Mouse (Mus musculus): ENCODE measurements around the gene Pkp4. TPM values are rescaled to one million over a fixed set of nuclear protein-coding genes. Genes with fewer than 3 reads are reported as not detected.

The Pkp4 gene
- polyA plus RNA-seq, 1 experiment: 21.9 TPM

GRCm38 (mm10) chr2:59161021-59161440 is 381 bp downstream of the Pkp4 start:
- no peak for DNase-seq (ENCODE audit: low read depth in 1 of 2, low spot score in 2 of 2)
- no peaks in the 10 kb centered on the region for H3K36me3 ChIP-seq (ENCODE audit: control insufficient read depth, insufficient read depth, low read length)
- H3K27ac ChIP-seq (ENCODE audit: insufficient read depth, low read length): no peak overlapping the region
- no peak for TF ChIP-seq POLR2A (IDR thresholded peaks at IDR 0.05; ENCODE audit: low read depth, low read length)
- WGBS: under 1% methylated on average over 55 of the region's 58 CpGs
- peaks cover 8% of the 10 kb centered on the region for H3K4me1 ChIP-seq (ENCODE audit: control insufficient read depth, insufficient read depth, insufficient read length)
- peaks cover 9% of the 10 kb centered on the region; the same call in 1 of the 2 replicates for H3K27me3 ChIP-seq (ENCODE audit: control insufficient read depth, insufficient read depth, low read length)
- H3K4me3 ChIP-seq (ENCODE audit: extremely low read depth, insufficient read depth, insufficient read length): peak overlapping the region; percentile 79

GRCm38 (mm10) chr2:59161441-59162284 is 1.0 kb downstream of the Pkp4 start:
- H3K27ac ChIP-seq (ENCODE audit: insufficient read depth, low read length): no peak overlapping the region

GRCm38 (mm10) chr2:59162285-59162600 is 1.6 kb downstream of the Pkp4 start:
- H3K27ac ChIP-seq (ENCODE audit: insufficient read depth, low read length): no peak overlapping the region
- TF ChIP-seq POLR2A (IDR thresholded peaks at IDR 0.05; ENCODE audit: low read depth, low read length): no peak
- DNase-seq (ENCODE audit: low read depth in 1 of 2, low spot score in 2 of 2): no peak
- no peak overlapping the region for H3K4me3 ChIP-seq (ENCODE audit: extremely low read depth, insufficient read depth, insufficient read length)
- no peaks in the 10 kb centered on the region for H3K36me3 ChIP-seq (ENCODE audit: control insufficient read depth, insufficient read depth, low read length)
- peaks cover 9% of the 10 kb centered on the region; the same call in 1 of the 2 replicates for H3K27me3 ChIP-seq (ENCODE audit: control insufficient read depth, insufficient read depth, low read length)
- 71% methylated on average over 8 of the region's 8 CpGs for WGBS
- peaks cover 8% of the 10 kb centered on the region for H3K4me1 ChIP-seq (ENCODE audit: control insufficient read depth, insufficient read depth, insufficient read length)

More at GRCm38 (mm10) chr2:59161441-59162284, 1.0 kb downstream of the Pkp4 start:
- Histone ChIP-seq H3K27me3 (ENCODE audit: control insufficient read depth, insufficient read depth, low read length) (peaks cover 9% of the 10 kb centered on the region; the same call in 1 of the 2 replicates), H3K4me1 (ENCODE audit: control insufficient read depth, insufficient read depth, insufficient read length) (peaks cover 8% of the 10 kb centered on the region), H3K4me3 (ENCODE audit: extremely low read depth, insufficient read depth, insufficient read length) (peak overlapping the region; percentile 79), H3K36me3 (ENCODE audit: control insufficient read depth, insufficient read depth, low read length) (no peaks in the 10 kb centered on the region)
- peak in 1 of 2 experiments; percentile 39 for DNase-seq (ENCODE audit: low read depth in 1 of 2, low spot score in 2 of 2)
- no peak for TF ChIP-seq CTCF (IDR thresholded peaks at IDR 0.05; ENCODE audit: extremely low read depth, insufficient read depth, insufficient read length, insufficient replicate concordance)
- no peak for TF ChIP-seq POLR2A (IDR thresholded peaks at IDR 0.05; ENCODE audit: low read depth, low read length)
- WGBS: 2% methylated on average over 73 of the region's 74 CpGs

- DNase-seq (ENCODE audit: low read depth in 1 of 2, low spot score in 2 of 2): no peak
- TF ChIP-seq POLR2A (IDR thresholded peaks at IDR 0.05; ENCODE audit: low read depth, low read length) (no peak), CTCF (IDR thresholded peaks at IDR 0.05; ENCODE audit: extremely low read depth, insufficient read depth, insufficient read length, insufficient replicate concordance) (no peak)
- Histone ChIP-seq H3K4me3 (ENCODE audit: extremely low read depth, insufficient read depth, insufficient read length) (no peak overlapping the region), H3K27me3 (ENCODE audit: control insufficient read depth, insufficient read depth, low read length) (no peaks in the 10 kb centered on the region), H3K4me1 (ENCODE audit: control insufficient read depth, insufficient read depth, insufficient read length) (no peaks in the 10 kb centered on the region), H3K36me3 (ENCODE audit: control insufficient read depth, insufficient read depth, low read length) (no peaks in the 10 kb centered on the region), H3K27ac (ENCODE audit: insufficient read depth, low read length) (no peak overlapping the region)
- WGBS: 79% methylated on average over 4 of the region's 4 CpGs
These were observed 6.3 kb downstream of the Pkp4 start for GRCm38 (mm10) chr2:59166976-59167375.

- Histone ChIP-seq H3K36me3 (ENCODE audit: control insufficient read depth, insufficient read depth, low read length) (no peaks in the 10 kb centered on the region), H3K27ac (ENCODE audit: insufficient read depth, low read length) (no peak overlapping the region), H3K4me1 (ENCODE audit: control insufficient read depth, insufficient read depth, insufficient read length) (no peaks in the 10 kb centered on the region), H3K27me3 (ENCODE audit: control insufficient read depth, insufficient read depth, low read length) (no peaks in the 10 kb centered on the region), H3K4me3 (ENCODE audit: extremely low read depth, insufficient read depth, insufficient read length) (no peak overlapping the region)
- no peak for DNase-seq (ENCODE audit: low read depth in 1 of 2, low spot score in 2 of 2)
- TF ChIP-seq POLR2A (IDR thresholded peaks at IDR 0.05; ENCODE audit: low read depth, low read length) (no peak), CTCF (IDR thresholded peaks at IDR 0.05; ENCODE audit: extremely low read depth, insufficient read depth, insufficient read length, insufficient replicate concordance) (no peak)
- 80% methylated on average over 4 of the region's 4 CpGs for WGBS
These were observed 7.2 kb downstream of the Pkp4 start for GRCm38 (mm10) chr2:59167830-59168229.

- TF ChIP-seq POLR2A (IDR thresholded peaks at IDR 0.05; ENCODE audit: low read depth, low read length) (no peak), CTCF (IDR thresholded peaks at IDR 0.05; ENCODE audit: extremely low read depth, insufficient read depth, insufficient read length, insufficient replicate concordance) (no peak)
- Histone ChIP-seq H3K27me3 (ENCODE audit: control insufficient read depth, insufficient read depth, low read length) (no peaks in the 10 kb centered on the region), H3K4me1 (ENCODE audit: control insufficient read depth, insufficient read depth, insufficient read length) (no peaks in the 10 kb centered on the region), H3K27ac (ENCODE audit: insufficient read depth, low read length) (no peak overlapping the region), H3K4me3 (ENCODE audit: extremely low read depth, insufficient read depth, insufficient read length) (no peak overlapping the region), H3K36me3 (ENCODE audit: control insufficient read depth, insufficient read depth, low read length) (no peaks in the 10 kb centered on the region)
- DNase-seq (ENCODE audit: low read depth in 1 of 2, low spot score in 2 of 2): no peak
- WGBS: 94% methylated on average over 9 of the region's 9 CpGs
These were observed 9.0 kb downstream of the Pkp4 start for GRCm38 (mm10) chr2:59169572-59170207.

- TF ChIP-seq CTCF (IDR thresholded peaks at IDR 0.05; ENCODE audit: extremely low read depth, insufficient read depth, insufficient read length, insufficient replicate concordance) (no peak), POLR2A (IDR thresholded peaks at IDR 0.05; ENCODE audit: low read depth, low read length) (no peak)
- Histone ChIP-seq H3K36me3 (ENCODE audit: control insufficient read depth, insufficient read depth, low read length) (no peaks in the 10 kb centered on the region), H3K27ac (ENCODE audit: insufficient read depth, low read length) (no peak overlapping the region), H3K27me3 (ENCODE audit: control insufficient read depth, insufficient read depth, low read length) (no peaks in the 10 kb centered on the region), H3K4me1 (ENCODE audit: control insufficient read depth, insufficient read depth, insufficient read length) (no peaks in the 10 kb centered on the region), H3K4me3 (ENCODE audit: extremely low read depth, insufficient read depth, insufficient read length) (no peak overlapping the region)
- no peak for DNase-seq (ENCODE audit: low read depth in 1 of 2, low spot score in 2 of 2)
- 91% methylated on average over 3 of the region's 3 CpGs for WGBS
These were observed 9.5 kb downstream of the Pkp4 start for GRCm38 (mm10) chr2:59170208-59170589.

All from spleen, adult 2 months (tissue).